Mouse (Mus musculus) cerebellum, postnatal 14 days (tissue): Measurements from ENCODE around the gene Mycl.

Experiments
- DNase-seq, 2 experiments: peaks; one replicate each; pipeline ENCODE4 v3.0.0; 2021; ENCODE audit warnings: mixed read lengths in 2 of 2

The Mycl gene

GRCm38 (mm10) chr4:123021591-123021990 is 26.1 kb downstream of the Mycl start:
- DNase-seq, result no peak

- no peak for DNase-seq
Measured at GRCm38 (mm10) chr4:123022896-123023295, 27.4 kb downstream of the Mycl start.

- DNase-seq, result no peak
Measured at GRCm38 (mm10) chr4:123025418-123025817, 30.0 kb downstream of the Mycl start.

GRCm38 (mm10) chr4:123026161-123026560 is 30.7 kb downstream of the Mycl start:
- DNase-seq, result no peak

- no peak for DNase-seq
Measured at GRCm38 (mm10) chr4:123026597-123026996, 31.1 kb downstream of the Mycl start.

GRCm38 (mm10) chr4:123034841-123035240 is 39.4 kb downstream of the Mycl start:
- DNase-seq, result no peak

- no peak for DNase-seq
Measured at GRCm38 (mm10) chr4:123035636-123036035, 40.2 kb downstream of the Mycl start.

GRCm38 (mm10) chr4:123036710-123037109 is 41.3 kb downstream of the Mycl start:
- DNase-seq, result no peak

GRCm38 (mm10) chr4:123041131-123041530 is 45.7 kb downstream of the Mycl start:
- no peak for DNase-seq

GRCm38 (mm10) chr4:123043858-123044257 is 48.4 kb downstream of the Mycl start:
- DNase-seq, result no peak

- DNase-seq, result no peak
Measured at GRCm38 (mm10) chr4:123044842-123045241, 49.4 kb downstream of the Mycl start.

- no peak for DNase-seq
Measured at GRCm38 (mm10) chr4:123046300-123046699, 50.8 kb downstream of the Mycl start.

- DNase-seq, result peak; percentile 77 to 88
Measured at GRCm38 (mm10) chr4:123050681-123051211, 55.3 kb downstream of the Mycl start.
